Mouse (Mus musculus) bone marrow macrophage, adult 2 months (primary cell): ENCODE data around the gene Dut. TPM values are rescaled to one million over a fixed set of nuclear protein-coding genes. Genes with fewer than 3 reads are reported as not detected.

ENCODE experiments used
- H3K27ac ChIP-seq: 2 replicates; pipeline ENCODE4 v1.5.1; 2012; ENCODE audit warnings: low read depth, low read length; ENCODE audit not compliant: insufficient read depth
- H3K4me1 ChIP-seq: 2 replicates; pipeline ENCODE4 v1.6.1; 2012; ENCODE audit warnings: low read length; ENCODE audit not compliant: control insufficient read depth, insufficient read depth
- H3K4me3 ChIP-seq: 2 replicates; pipeline ENCODE4 v1.5.1; 2012; ENCODE audit warnings: mild to moderate bottlenecking, low read length, moderate library complexity; ENCODE audit not compliant: insufficient read depth
- CTCF ChIP-seq: IDR thresholded peaks from 2 replicates; pipeline ENCODE4 v1.5.1; 2012; ENCODE audit warnings: low read depth, mild to moderate bottlenecking, low read length, moderate library complexity
- POLR2A ChIP-seq: IDR thresholded peaks from 2 replicates; pipeline ENCODE4 v1.6.1; 2012; ENCODE audit warnings: mild to moderate bottlenecking, low read depth, low read length, borderline replicate concordance
- polyA plus RNA-seq: library from polyadenylated mRNA; stranded (reverse); fragments of >200 nt; gene quantifications from 2 replicates; pipeline ENCODE4 v1.2.4, GENCODE M21; 2012; ENCODE audit not compliant: missing spikeins, insufficient read depth, insufficient read length

Dut gene
- polyA plus RNA-seq, 1 experiment: 19.4 TPM

- H3K4me3 ChIP-seq: no peak overlapping the region
- TF ChIP-seq CTCF: no peak
- TF ChIP-seq POLR2A: no peak
- H3K27ac ChIP-seq: no peak overlapping the region
- H3K4me1 ChIP-seq: no peaks in the 10 kb centered on the region
Observed at GRCm38 (mm10) chr2:125301877-125302624, 55.1 kb downstream of the Dut start.

DNA sequence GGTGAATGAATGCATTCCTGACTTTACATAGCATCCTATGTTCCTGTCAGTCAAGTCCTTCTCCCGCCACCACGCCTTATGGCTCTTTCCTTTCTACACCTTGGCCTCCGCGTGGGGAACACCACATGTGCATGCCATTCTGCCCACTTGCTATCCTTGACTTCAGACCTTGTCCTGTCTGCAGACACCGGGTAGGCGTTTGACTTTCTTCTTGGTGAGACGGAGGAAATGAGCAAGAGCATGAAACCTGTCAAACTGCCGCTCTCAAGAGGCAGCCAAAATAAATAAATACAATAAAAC is 55.6 kb downstream of the Dut start:
- Histone ChIP-seq H3K4me3 (no peak overlapping the region), H3K4me1 (no peaks in the 10 kb centered on the region), H3K27ac (no peak overlapping the region)
- TF ChIP-seq CTCF (no peak), POLR2A (no peak)

- Histone ChIP-seq H3K27ac (no peak overlapping the region), H3K4me1 (no peaks in the 10 kb centered on the region), H3K4me3 (no peak overlapping the region)
- TF ChIP-seq POLR2A (no peak), CTCF (no peak)
Observed at GRCm38 (mm10) chr2:125303764-125304384, 56.9 kb downstream of the Dut start.

GRCm38 (mm10) chr2:125304746-125305145 is 57.8 kb downstream of the Dut start:
- TF ChIP-seq CTCF: no peak
- no peak for TF ChIP-seq POLR2A
- Histone ChIP-seq H3K4me1 (no peaks in the 10 kb centered on the region), H3K4me3 (no peak overlapping the region), H3K27ac (no peak overlapping the region)

DNA sequence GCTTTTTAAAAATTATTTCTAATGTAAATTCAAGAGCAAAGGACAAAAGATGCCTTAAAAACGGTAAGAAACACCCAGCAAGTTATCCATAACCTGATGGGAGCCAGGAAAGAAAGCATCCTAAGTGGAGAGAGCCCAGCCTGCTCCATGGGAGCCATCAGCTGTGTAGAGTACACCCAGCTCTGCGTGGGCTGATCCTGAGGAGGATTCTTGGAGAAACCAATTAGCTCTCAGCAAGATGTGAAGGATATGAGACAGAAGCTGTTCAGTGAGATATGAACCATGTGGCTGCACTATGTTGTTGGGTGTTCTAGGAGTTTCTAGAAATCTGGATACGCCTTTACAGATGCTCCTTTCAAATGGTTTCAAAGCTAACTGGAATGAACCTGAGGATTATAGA is 58.7 kb downstream of the Dut start:
- H3K4me1 ChIP-seq: no peaks in the 10 kb centered on the region
- no peak overlapping the region for H3K27ac ChIP-seq
- TF ChIP-seq POLR2A: no peak
- no peak for TF ChIP-seq CTCF
- H3K4me3 ChIP-seq: no peak overlapping the region

Other genes starting within 250 kb of the Dut start
- gene Slc24a5, start 179.1 kb upstream of the Dut start, polyA plus RNA-seq: 2.0 and 2.3 TPM in 2 replicates
- 31.4 and 33.4 TPM in 2 replicates for gene Myef2, start 123.5 kb upstream of the Dut start, polyA plus RNA-seq
- gene Ctxn2, start 110.5 kb upstream of the Dut start, polyA plus RNA-seq: not detected in 2 replicates
- not detected in 2 replicates for gene Slc12a1, start 94.7 kb upstream of the Dut start, polyA plus RNA-seq